Mouse (Mus musculus) CD8-positive naive resting alpha-beta T cell, adult 2 months (primary cell): ENCODE results near the gene Trpv5.

Experiments
- DNase-seq, 2 experiments: peaks; one replicate each; pipeline ENCODE4 v3.0.0; 2022; ENCODE audit warnings: low read depth in 2 of 2, low spot score in 2 of 2

The Trpv5 gene

GRCm38 (mm10) chr6:41680669-41681068 is at the start of gene Trpv5:
Gene Trpv5, minus strand, starts transcription at chr6:41680769.
- no peak for DNase-seq

DNA sequence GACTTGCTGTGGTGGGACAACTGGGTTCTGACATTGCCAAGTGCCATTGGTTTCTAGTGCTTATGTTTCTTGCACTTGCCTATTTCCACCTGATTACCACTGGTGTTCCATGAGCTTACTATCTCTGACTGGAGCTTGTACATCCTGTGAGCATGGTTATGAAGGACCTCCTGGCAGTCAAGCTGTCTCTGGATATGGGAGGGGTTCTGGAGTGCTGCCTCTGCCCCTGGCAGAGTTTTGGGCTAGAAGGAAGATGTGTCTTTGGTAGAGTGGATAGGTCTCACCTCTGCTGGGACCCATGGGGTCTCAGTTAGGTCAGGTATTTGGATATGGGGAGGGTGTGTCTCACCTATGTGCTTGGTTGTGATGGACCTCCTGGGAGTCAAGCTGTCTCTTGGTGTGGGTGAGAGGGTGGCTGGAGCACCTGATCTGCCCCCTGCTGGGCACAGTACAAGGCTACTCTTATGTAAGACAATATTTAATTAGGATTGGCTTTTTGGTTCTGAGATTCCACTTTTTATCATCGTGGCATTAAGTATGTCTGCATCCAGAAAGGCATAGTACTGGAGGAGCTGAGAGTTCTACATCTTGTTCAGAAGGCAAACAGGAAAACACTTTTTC is 47.5 kb upstream of the Trpv5 start:
- peak; percentile 4 to 14 for DNase-seq

GRCm38 (mm10) chr6:41721430-41721829 is 40.9 kb upstream of the Trpv5 start:
- DNase-seq: no peak

- DNase-seq: no peak
These were observed 29.7 kb upstream of the Trpv5 start for GRCm38 (mm10) chr6:41710281-41710680.

DNA sequence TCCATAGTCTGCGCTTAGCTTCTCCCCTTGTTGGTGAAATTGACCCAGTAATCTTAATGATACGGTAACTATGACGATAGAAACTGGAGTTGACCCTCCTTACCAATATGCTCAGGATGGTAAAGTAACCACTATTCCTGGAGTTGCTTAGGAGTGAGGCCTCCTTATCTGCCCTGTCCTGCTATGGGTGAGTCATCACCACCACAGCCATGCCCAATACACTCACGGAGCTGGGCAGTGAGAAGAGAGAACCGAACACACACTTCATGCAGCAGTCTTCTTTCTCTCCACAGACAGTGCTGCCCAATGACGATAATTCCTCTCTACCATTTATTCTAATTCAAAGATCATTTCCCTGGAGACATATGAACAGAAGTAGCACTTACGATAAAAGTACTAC is 25.7 kb upstream of the Trpv5 start:
- no peak for DNase-seq

DNA sequence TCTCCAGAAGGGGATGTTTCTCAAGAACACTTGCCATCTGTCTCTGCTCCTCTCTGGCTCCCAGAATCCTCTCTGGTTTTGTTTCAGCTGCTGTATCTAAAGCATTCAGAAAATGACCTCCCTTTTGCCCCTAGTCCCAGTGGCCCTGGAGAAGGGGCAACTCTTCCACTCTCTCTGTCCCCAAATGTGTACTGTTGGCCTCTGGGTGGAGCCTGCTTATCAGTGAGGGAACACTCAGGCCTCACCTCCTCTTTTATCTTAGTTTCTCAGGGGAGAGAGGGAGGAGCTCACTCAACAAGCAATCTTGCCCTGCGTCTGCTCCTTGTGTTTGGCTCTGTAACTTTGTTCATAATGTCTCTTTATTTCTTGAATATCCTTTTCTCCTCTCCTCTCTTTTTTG is 23.6 kb upstream of the Trpv5 start, which contains the start of gene Kel:
Gene Kel, minus strand, starts transcription at position 217 of the 400 bp plus-strand sequence.
- DNase-seq: no peak

DNA sequence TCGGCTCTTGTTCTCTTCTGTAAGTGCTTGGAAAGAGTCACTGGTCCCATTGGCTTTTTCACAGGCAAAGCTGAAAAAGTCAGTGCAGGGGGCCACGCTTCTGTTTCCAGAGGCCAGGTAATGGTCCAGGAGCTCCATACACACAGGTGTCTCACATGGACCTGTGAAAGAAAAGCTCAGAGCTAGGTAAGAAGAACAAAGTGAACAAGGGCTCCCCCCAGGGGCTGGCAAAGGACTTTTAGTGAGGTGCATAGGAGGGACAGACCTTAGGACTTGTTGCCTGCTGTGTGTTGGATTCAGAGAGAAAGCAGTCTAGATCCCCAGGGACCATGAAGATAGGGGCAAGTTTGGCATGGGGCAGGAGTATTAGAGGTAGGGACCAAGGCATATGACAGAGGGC is 22.4 kb upstream of the Trpv5 start:
- peak in 1 of 2 experiments; percentile 19 for DNase-seq

DNA sequence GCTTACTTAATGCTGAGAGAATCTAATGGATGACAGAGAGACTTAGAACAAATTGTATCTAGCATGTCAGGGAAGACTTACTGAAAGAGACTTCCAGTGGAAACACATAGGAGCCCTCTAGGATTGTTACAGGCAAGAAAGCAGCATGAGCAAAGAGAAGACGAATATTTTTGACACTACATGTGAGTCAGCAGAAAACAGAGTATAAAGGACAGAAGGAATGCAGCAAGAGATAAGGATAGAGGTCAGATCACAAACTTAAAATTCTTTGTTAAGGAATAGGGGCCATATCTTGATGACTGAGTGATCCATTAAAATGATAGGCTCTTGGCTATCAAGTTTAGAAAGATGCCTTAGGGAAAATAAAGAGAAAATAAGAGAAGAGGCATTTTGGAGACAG is 20.7 kb upstream of the Trpv5 start:
- no peak for DNase-seq

GRCm38 (mm10) chr6:41694407-41694806 is 13.8 kb upstream of the Trpv5 start:
- DNase-seq: no peak

DNA sequence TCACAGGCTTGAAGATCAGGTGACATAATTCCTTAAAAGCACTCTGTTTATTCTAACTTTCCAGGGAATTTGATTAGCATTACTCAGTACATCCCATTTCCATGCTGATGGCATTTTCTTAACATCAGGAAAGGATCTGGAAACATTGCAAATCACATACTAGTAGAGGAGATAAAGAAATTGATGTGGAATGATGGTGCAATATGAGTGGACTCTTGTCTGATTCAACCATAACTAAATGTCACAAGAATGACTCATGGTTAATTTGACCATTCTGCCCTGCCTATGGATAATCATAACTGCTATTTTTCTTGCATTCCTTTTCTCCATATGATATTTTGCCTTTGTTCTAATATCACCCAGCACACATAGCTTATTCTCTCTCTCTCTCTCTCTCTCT is 11.6 kb upstream of the Trpv5 start:
- DNase-seq: no peak

- no peak for DNase-seq
These were observed 5.0 kb upstream of the Trpv5 start for GRCm38 (mm10) chr6:41685596-41685995.

DNA sequence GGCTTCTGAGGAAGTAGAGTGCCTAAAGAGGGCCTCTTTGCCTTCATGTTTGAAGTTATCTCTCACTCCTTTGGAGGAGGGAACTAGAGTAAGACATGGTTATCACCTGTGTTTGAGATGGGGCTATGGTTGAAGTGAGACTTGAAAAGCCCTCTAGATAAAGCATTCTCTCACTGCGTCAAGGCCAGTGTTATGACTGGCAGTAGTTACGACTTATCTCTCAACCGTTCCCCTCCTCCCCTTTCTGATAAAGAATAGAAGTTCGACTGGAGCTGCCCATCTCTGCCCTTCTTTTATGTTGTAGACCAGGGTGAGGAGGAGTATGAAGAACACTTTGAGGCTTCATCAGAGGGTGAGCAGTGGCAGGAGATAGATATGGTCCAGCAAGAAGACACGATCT is 4.3 kb upstream of the Trpv5 start:
- DNase-seq: no peak

GRCm38 (mm10) chr6:41684131-41684530 is 3.6 kb upstream of the Trpv5 start, which contains the start of gene Llcfc1:
Gene Llcfc1, plus strand, starts transcription at chr6:41684431.
- DNase-seq: no peak

GRCm38 (mm10) chr6:41681656-41682055 is 1.1 kb upstream of the Trpv5 start:
- DNase-seq: no peak

DNA sequence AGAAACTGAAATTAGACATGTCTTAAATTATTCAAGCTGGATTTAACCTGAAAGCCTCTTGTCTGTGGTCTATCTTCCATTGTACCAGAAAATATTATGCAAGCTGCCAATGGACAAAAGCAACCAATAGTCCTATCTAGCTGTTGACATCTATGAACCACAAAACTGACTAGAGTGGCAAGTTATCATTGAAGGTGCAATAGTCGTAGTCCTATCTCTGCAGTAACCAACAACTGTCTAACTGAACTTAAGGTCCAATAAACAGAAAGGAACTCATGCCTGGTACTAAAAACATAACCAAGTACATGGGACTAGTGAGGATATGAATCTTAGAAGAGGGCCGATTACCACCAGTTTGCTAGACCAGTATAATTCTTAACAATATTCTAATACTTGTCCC is 4.0 kb downstream of the Trpv5 start:
- no peak for DNase-seq

DNA sequence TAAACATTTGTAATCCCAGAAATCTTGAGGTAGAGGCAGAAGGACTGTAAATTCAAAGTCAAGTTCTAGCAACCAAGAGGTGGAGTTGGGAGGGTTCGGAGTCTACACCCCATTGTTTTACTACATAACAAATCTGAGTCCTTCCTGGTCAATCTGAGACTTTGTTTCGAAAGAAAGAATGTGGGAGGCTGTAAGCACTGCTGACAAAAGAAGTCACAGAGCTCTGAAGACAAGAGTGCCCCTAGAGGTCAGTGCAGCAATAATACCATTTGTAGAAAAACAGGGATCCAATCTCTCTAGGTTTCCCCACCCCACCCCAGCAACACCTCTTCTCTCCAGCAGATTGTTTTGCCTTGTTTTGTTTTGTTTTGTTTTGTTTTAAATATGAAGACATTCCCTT is 18.2 kb downstream of the Trpv5 start:
- DNase-seq: peak in 1 of 2 experiments; percentile 33

DNA sequence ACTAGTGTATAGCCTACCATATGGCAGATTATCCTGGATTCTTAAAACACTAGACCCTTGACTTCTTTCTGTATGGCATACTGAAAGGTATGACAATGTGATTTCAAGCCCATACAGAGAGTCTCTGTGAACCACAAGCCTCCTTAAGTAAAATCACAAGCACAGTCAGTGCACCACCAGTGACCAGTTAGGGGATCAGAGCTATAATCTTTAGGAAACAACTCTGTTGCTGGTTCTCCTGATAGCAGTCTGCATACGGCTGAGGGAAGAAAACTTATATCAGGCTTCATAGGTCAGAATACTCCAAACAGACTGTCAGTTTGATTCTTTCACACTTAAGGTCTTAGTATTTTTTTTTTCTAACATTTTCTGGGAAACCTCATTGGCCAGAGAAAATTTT is 22.1 kb downstream of the Trpv5 start:
- no peak for DNase-seq

DNA sequence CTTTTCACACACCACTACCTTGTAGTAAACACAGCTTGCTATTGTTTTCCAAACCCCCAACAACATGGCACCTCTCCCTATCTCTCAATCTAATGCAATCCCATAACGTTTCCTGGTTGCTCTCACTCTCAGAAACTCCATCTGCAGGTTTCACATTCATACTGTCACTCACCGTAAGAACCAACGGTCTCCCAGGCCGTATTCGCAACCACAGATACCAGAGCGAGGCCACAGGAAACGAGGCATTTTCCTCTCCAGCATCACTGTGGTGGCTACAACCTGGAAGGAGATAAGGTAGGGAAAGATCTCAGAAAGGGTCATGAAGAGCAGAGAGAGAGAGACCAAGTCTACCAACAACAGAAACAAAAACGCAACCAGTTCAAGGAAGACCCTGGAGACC is 25.9 kb downstream of the Trpv5 start:
- no peak for DNase-seq

- no peak for DNase-seq
These were observed 27.4 kb downstream of the Trpv5 start for GRCm38 (mm10) chr6:41653173-41653572.

- DNase-seq: no peak
These were observed 33.9 kb downstream of the Trpv5 start for GRCm38 (mm10) chr6:41646672-41647071.

DNA sequence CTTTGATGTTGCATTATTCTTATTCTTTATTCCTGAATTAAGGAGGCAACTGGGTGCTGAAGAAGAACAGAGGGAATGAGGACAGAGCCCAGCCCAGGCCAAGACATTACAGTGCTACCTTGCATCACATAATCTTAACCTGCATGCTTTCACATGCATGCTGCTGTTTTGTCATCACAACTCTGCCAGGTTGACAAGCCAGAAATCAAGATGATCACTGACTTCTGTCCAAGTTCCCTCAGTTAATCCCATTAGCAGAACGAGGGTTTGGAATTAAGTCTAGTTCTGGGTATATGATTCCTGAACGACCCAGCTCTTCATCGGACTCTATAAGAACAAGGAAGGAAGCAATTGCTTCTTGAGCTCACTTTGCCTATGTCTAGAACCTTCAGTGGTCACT is 34.3 kb downstream of the Trpv5 start:
- no peak for DNase-seq

GRCm38 (mm10) chr6:41643227-41643626 is 37.3 kb downstream of the Trpv5 start:
- DNase-seq: no peak

DNA sequence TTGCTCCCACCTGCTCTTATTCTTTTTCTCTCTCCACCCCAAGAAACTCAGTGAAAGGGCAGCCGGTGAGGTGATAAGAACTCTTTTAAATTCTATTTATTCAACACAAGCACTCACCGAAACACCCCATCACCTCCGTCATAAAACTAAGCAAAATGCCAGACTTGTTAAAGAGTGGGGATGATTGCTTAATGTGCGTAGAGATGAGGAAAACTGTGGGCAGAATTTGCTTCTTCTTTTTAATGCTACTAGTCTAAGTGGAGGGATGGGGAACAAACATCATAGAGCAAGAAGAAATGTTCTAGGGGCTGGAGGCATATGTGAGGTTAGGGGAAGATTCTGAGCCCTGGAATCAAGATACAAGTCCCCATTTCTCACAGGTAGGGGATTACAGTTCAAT is 37.8 kb downstream of the Trpv5 start:
- DNase-seq: no peak
